Mouse (Mus musculus) kidney, adult 2 months (tissue): ENCODE data around the gene Nxph4. TPM values are rescaled to one million over a fixed set of nuclear protein-coding genes. Genes with fewer than 3 reads are reported as not detected.

Experiments used
- DNase-seq: peaks from one replicate; pipeline ENCODE4 v3.0.0; 2021
- H3K27ac ChIP-seq: fragments of 200-500 bp; 2 replicates; pipeline ENCODE4 v1.5.1; 2012; ENCODE audit warnings: low read depth, low read length, control low read depth, inconsistent platforms; ENCODE audit not compliant: insufficient read depth
- H3K27me3 ChIP-seq: fragments of 200-500 bp; replicated peaks from 2 replicates; pipeline ENCODE4 v1.6.1; 2012; ENCODE audit warnings: mild to moderate bottlenecking, moderate library complexity, low read length, inconsistent platforms; ENCODE audit not compliant: control insufficient read depth, insufficient read depth
- H3K36me3 ChIP-seq: fragments of 200-500 bp; 2 replicates; pipeline ENCODE4 v1.6.1; 2012; ENCODE audit warnings: mild to moderate bottlenecking, moderate library complexity, low read length, inconsistent platforms; ENCODE audit not compliant: control insufficient read depth, insufficient read depth
- H3K4me1 ChIP-seq: fragments of 200-500 bp; 2 replicates; pipeline ENCODE4 v1.6.1; 2011; ENCODE audit warnings: low read length; ENCODE audit not compliant: control insufficient read depth, insufficient read depth
- H3K4me3 ChIP-seq: fragments of 200-500 bp; 2 replicates; pipeline ENCODE4 v1.5.1; 2011; ENCODE audit warnings: mild to moderate bottlenecking, low read depth, low read length, control low read depth; ENCODE audit not compliant: insufficient read depth
- CTCF ChIP-seq: fragments of 200-500 bp; conservative IDR thresholded peaks from 2 replicates; pipeline ENCODE4 v1.5.1; 2011; ENCODE audit warnings: low read depth, mild to moderate bottlenecking, control low read depth, low read length, moderate library complexity, mixed read lengths; ENCODE audit not compliant: insufficient read depth, insufficient read length
- POLR2A ChIP-seq: fragments of 200-500 bp; IDR thresholded peaks from one replicate; pipeline ENCODE4 v1.6.1; 2011; ENCODE audit warnings: low read depth, low read length, control low read depth
- WGBS: fragments of 180-500 bp; shearing (Covaris S2); methylation state at CpG from one replicate; pipeline ENCODE4 v1.1.7; 2018; 5-methylcytosine and 5-hydroxymethylcytosine counted together
- polyA plus RNA-seq: library from polyadenylated mRNA; depleted of rRNA; stranded (reverse); fragments of >200 nt; gene quantifications from 2 replicates; pipeline ENCODE4 v1.2.3, GENCODE M21; 2012; rRNA removed

Nxph4 gene
- polyA plus RNA-seq, 1 experiment = 2.0 TPM

- H3K36me3 ChIP-seq = 0 out of 2 replicates have a peak, but pooled peaks cover 1% of the 10 kb centered on the region
Observed at GRCm38 (mm10) chr10:127485235-127485634, 49.1 kb downstream of the Nxph4 start.

DNA sequence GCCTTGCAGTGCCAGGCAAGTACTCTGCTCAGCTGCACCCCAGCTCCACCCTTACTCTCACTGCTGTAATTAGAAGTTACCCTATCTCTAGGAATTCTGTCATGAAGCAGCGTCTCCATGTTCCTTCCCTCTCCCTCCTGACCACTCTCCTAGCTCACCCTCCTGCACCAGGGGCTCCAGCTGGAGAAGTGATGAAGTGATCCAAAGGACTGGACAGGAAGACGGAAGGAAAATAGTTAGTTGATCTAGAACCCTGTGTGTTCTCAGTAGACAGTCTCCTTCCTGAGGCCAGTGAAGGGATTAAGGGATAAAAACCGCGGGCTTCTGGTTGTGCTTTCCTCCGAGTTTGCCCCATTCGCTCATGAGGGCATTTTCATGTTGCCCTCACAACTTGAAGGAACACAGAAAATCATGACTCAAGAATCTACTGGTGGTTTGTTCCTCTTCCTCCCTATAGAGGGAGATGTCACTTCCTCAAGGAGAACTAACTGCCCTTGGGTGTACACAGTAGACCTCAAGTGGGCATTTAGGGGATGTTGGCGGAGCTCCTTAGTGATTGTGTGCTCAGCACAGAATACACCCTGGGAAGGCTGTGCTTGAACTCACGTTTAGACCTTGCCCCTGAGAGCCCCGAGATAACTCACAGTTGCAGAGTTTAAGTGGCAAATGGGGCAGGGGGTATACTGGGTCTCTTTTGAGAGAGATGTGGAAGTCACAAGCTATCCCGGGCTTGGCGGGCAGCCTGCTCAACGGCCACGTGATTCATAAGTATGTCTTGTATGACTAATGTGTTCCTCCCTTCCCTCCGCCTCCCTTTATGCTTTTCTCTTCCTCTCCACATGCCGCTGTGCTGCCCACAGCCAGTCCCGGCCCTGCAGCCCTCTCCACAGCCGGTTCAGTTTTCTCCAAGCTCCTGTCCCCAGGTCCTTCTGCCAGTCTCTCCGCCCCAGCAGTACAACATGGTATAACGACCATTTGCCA, 53.2 kb downstream of the Nxph4 start:
- TF ChIP-seq CTCF = no peak
- Histone ChIP-seq H3K27me3 (no peaks in the 10 kb centered on the region), H3K4me1 (no peaks in the 10 kb centered on the region), H3K27ac (no peak overlapping the region), H3K4me3 (no peak overlapping the region), H3K36me3 (peaks cover 1% of the 10 kb centered on the region; the same call in 1 of the 2 replicates)
- WGBS = 71% methylated on average over 19 of the region's 19 CpGs
- DNase-seq = peak; percentile 73

More at GRCm38 (mm10) chr10:127485235-127485634, 49.1 kb downstream of the Nxph4 start:
- H3K27me3 ChIP-seq = no peaks in the 10 kb centered on the region
- WGBS = 69% methylated on average over 10 of the region's 10 CpGs
- H3K27ac ChIP-seq = no peak overlapping the region
- H3K4me3 ChIP-seq = no peak overlapping the region
- DNase-seq = no peak
- TF ChIP-seq POLR2A (no peak), CTCF (no peak)
- H3K4me1 ChIP-seq = no peaks in the 10 kb centered on the region

GRCm38 (mm10) chr10:127479131-127479530, 55.2 kb downstream of the Nxph4 start:
- TF ChIP-seq POLR2A (no peak), CTCF (0 out of 2 replicates have a peak, but pooled peaks have one; percentile 12)
- no peaks in the 10 kb centered on the region; the same call in 1 of the 2 replicates for H3K36me3 ChIP-seq
- H3K4me1 ChIP-seq = no peaks in the 10 kb centered on the region
- no peaks in the 10 kb centered on the region for H3K27me3 ChIP-seq
- H3K27ac ChIP-seq = no peak overlapping the region
- no peak overlapping the region for H3K4me3 ChIP-seq
- WGBS = 93% methylated on average over 4 of the region's 4 CpGs
- DNase-seq = peak; percentile 43

DNA sequence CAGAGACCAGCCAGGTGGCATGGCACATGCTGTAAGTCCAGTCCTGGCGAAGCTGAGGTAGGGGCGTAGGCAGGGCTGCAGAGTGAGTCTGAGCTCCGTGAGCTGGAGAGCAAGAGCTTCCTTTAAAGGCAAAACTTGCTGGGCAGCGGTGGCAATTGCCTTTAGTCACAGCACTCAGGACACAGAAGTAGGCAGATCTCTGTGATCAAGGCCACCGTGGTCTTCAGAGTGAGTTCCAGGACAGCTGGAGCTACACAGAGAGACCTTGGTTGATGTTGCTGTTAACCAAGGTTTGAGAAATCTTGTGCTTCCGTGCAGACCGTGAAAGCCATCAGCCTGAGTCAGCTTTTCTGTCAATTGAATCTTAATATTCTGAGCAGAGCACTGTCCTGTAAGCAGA, 57.1 kb downstream of the Nxph4 start:
- Histone ChIP-seq H3K36me3 (peaks cover 1% of the 10 kb centered on the region), H3K4me3 (no peak overlapping the region), H3K27me3 (no peaks in the 10 kb centered on the region), H3K27ac (no peak overlapping the region), H3K4me1 (no peaks in the 10 kb centered on the region)
- TF ChIP-seq CTCF = no peak
- no peak for TF ChIP-seq POLR2A
- 73% methylated on average over 7 of the region's 7 CpGs for WGBS
- DNase-seq = no peak

GRCm38 (mm10) chr10:127476541-127476940, 57.8 kb downstream of the Nxph4 start:
- peaks cover 1% of the 10 kb centered on the region for H3K36me3 ChIP-seq
- TF ChIP-seq POLR2A = no peak
- H3K4me3 ChIP-seq = no peak overlapping the region
- no peaks in the 10 kb centered on the region for H3K4me1 ChIP-seq
- no peaks in the 10 kb centered on the region for H3K27me3 ChIP-seq
- H3K27ac ChIP-seq = no peak overlapping the region
- no peak for DNase-seq
- WGBS = 57% methylated on average over 3 of the region's 3 CpGs

Other genes with a start within 250 kb of the Nxph4 start
- gene Mbd6, start 245.5 kb downstream of the Nxph4 start, polyA plus RNA-seq = 24.6 and 26.8 TPM in 2 replicates
- gene Mars, start 222.8 kb downstream of the Nxph4 start, polyA plus RNA-seq = 44.4 and 48.3 TPM in 2 replicates
- gene Arhgap9, start 212.6 kb downstream of the Nxph4 start, polyA plus RNA-seq = 2.7 and 6.0 TPM in 2 replicates
- gene Gli1, start 192.6 kb downstream of the Nxph4 start, polyA plus RNA-seq = 1.7 and 3.0 TPM in 2 replicates
- not detected in 2 replicates for gene Inhbe, start 180.1 kb downstream of the Nxph4 start, polyA plus RNA-seq
- gene Inhbc, start 164.1 kb downstream of the Nxph4 start, polyA plus RNA-seq = 0.12 TPM in 1 of 2 replicates, not detected in the other
- gene R3hdm2, start 154.2 kb downstream of the Nxph4 start, polyA plus RNA-seq = 93.8 and 101 TPM in 2 replicates
- 1.2 and 3.0 TPM in 2 replicates for gene Stac3, start 32.9 kb downstream of the Nxph4 start, polyA plus RNA-seq
- gene Ndufa4l2, start 19.6 kb downstream of the Nxph4 start, polyA plus RNA-seq = 24.4 and 27.4 TPM in 2 replicates
- 232 and 274 TPM in 2 replicates for gene Shmt2, start 12.1 kb downstream of the Nxph4 start, polyA plus RNA-seq
- 55.3 and 57.8 TPM in 2 replicates for gene Lrp1, start 86.6 kb upstream of the Nxph4 start, polyA plus RNA-seq
- 70.2 and 72.1 TPM in 2 replicates for gene Stat6, start 108.4 kb upstream of the Nxph4 start, polyA plus RNA-seq
- 2.3 and 2.5 TPM in 2 replicates for gene Nemp1, start 132.3 kb upstream of the Nxph4 start, polyA plus RNA-seq
- 17.9 and 18.6 TPM in 2 replicates for gene Nab2, start 134.0 kb upstream of the Nxph4 start, polyA plus RNA-seq
- gene Myo1a, start 170.6 kb upstream of the Nxph4 start, polyA plus RNA-seq = 0.06 and 0.18 TPM in 2 replicates
- 0.26 TPM in 1 of 2 replicates, not detected in the other for gene Tac2, start 189.9 kb upstream of the Nxph4 start, polyA plus RNA-seq
- 7.2 and 7.3 TPM in 2 replicates for gene Zbtb39, start 205.0 kb upstream of the Nxph4 start, polyA plus RNA-seq
- 8.1 and 9.7 TPM in 2 replicates for gene Gpr182, start 217.2 kb upstream of the Nxph4 start, polyA plus RNA-seq
- gene Rdh1, start 225.2 kb upstream of the Nxph4 start, polyA plus RNA-seq = 1.1 and 1.3 TPM in 2 replicates
- gene Rdh16f1, start 225.2 kb upstream of the Nxph4 start, polyA plus RNA-seq = 2.1 and 2.3 TPM in 2 replicates
- gene Rdh9, start 241.8 kb upstream of the Nxph4 start, polyA plus RNA-seq = 0.10 and 0.13 TPM in 2 replicates